Mouse (Mus musculus) MEL (cell line): ENCODE results near the gene Itgb3.

Experiments
- CTCF ChIP-seq, 3 experiments: IDR thresholded peaks in 2 of 3; conservative IDR thresholded peaks in 1 of 3; 2 replicates each; pipeline ENCODE4 v1.5.1; 2011 to 2012; ENCODE audit warnings: low read length in 3 of 3, low read depth in 2 of 3, mild to moderate bottlenecking in 2 of 3, improper control_type of control experiment in 1 of 3, inconsistent platforms in 1 of 3, mixed read lengths in 1 of 3, moderate library complexity in 1 of 3; ENCODE audit not compliant: control insufficient read depth in 1 of 3, insufficient read depth in 1 of 3, poor library complexity in 1 of 3, severe bottlenecking in 1 of 3
- E2F4 ChIP-seq: IDR thresholded peaks from 2 replicates; pipeline ENCODE4 v1.6.1; 2011; ENCODE audit warnings: low read depth, low read length, improper control_type of control experiment, borderline replicate concordance
- EP300 ChIP-seq, 2 experiments: IDR thresholded peaks; 2 replicates each; pipeline ENCODE4 v1.6.1; 2011; ENCODE audit warnings: improper control_type of control experiment in 2 of 2, low read length in 2 of 2, low read depth in 1 of 2, mild to moderate bottlenecking in 1 of 2
- GATA1 ChIP-seq: IDR thresholded peaks from 2 replicates; pipeline ENCODE4 v1.6.1; 2011; ENCODE audit warnings: low read depth, low read length, improper control_type of control experiment
- HCFC1 ChIP-seq: IDR thresholded peaks from 2 replicates; pipeline ENCODE4 v1.6.1; 2012; ENCODE audit warnings: low read depth, mild to moderate bottlenecking, inconsistent platforms, low read length, improper control_type of control experiment, moderate library complexity
- KAT2A ChIP-seq: conservative IDR thresholded peaks from 2 replicates; pipeline ENCODE4 v1.6.1; 2012; ENCODE audit warnings: low read depth, low read length, improper control_type of control experiment, inconsistent platforms
- MAX ChIP-seq: IDR thresholded peaks from 2 replicates; pipeline ENCODE4 v1.6.1; 2011; ENCODE audit warnings: low read length, improper control_type of control experiment
- MYC ChIP-seq: IDR thresholded peaks from 2 replicates; pipeline ENCODE4 v1.6.1; 2011; ENCODE audit warnings: low read depth, mild to moderate bottlenecking, low read length, improper control_type of control experiment, moderate library complexity
- POLR2A ChIP-seq, 2 experiments: IDR thresholded peaks; 2 replicates each; pipeline ENCODE4 v1.6.1; 2011 to 2012; ENCODE audit warnings: low read length in 2 of 2, mild to moderate bottlenecking in 2 of 2, control low read depth in 1 of 2, improper control_type of control experiment in 1 of 2, low read depth in 1 of 2, moderate library complexity in 1 of 2; ENCODE audit not compliant: control insufficient read depth in 1 of 2, insufficient read depth in 1 of 2, poor library complexity in 1 of 2
- POLR2AphosphoS5 ChIP-seq: IDR thresholded peaks from 2 replicates; pipeline ENCODE4 v1.6.1; 2012; ENCODE audit warnings: low read depth, borderline replicate concordance, mild to moderate bottlenecking, inconsistent platforms, low read length, moderate library complexity, mixed read lengths
- RCOR1 ChIP-seq: IDR thresholded peaks from 2 replicates; pipeline ENCODE4 v1.6.1; 2012; ENCODE audit warnings: low read depth, mild to moderate bottlenecking, inconsistent platforms, low read length, improper control_type of control experiment
- USF1 ChIP-seq: IDR thresholded peaks from 2 replicates; pipeline ENCODE4 v1.6.1; 2014; ENCODE audit warnings: low read depth, mild to moderate bottlenecking, inconsistent platforms, low read length, improper control_type of control experiment, moderate library complexity
- ZNF384 ChIP-seq: IDR thresholded peaks from 2 replicates; pipeline ENCODE4 v1.6.1; 2012; ENCODE audit warnings: low read depth, mild to moderate bottlenecking, inconsistent platforms, low read length, improper control_type of control experiment

GRCm38 (mm10) chr11:104707084-104707483 lies 99.3 kb downstream of the Itgb3 start:
- TF ChIP-seq CTCF (IDR thresholded peaks at IDR 0.05 in 2 of 3, conservative IDR thresholded peaks at IDR 0.05 in 1 of 3; ENCODE audit: control insufficient read depth in 1 of 3, insufficient read depth in 1 of 3, low read depth in 2 of 3, low read length in 3 of 3, poor library complexity in 1 of 3, severe bottlenecking in 1 of 3), result peak; percentile 9 to 47 (median 41); a peak in 5 of 6 replicates
- no peak for TF ChIP-seq GATA1
- no peak for TF ChIP-seq ZNF384
- no peak for TF ChIP-seq POLR2A (IDR thresholded peaks at IDR 0.05; ENCODE audit: control insufficient read depth in 1 of 2, insufficient read depth in 1 of 2, low read depth in 1 of 2, low read length in 2 of 2, poor library complexity in 1 of 2)
- TF ChIP-seq HCFC1, result no peak
- TF ChIP-seq POLR2AphosphoS5, result no peak
- no peak for TF ChIP-seq EP300 (IDR thresholded peaks at IDR 0.05; ENCODE audit: low read depth in 1 of 2, low read length in 2 of 2)
- no peak for TF ChIP-seq USF1
- TF ChIP-seq MYC, result no peak
- no peak for TF ChIP-seq KAT2A
- TF ChIP-seq MAX, result no peak
- no peak for TF ChIP-seq E2F4
- TF ChIP-seq RCOR1, result no peak
